Mouse (Mus musculus) G1E (cell line): ENCODE measurements around the gene Il17rc. TPM values are rescaled to one million over a fixed set of nuclear protein-coding genes. Genes with fewer than 3 reads are reported as not detected.
A peak's percentile ranks its signal among the peaks of the same experiment; 100 is the strongest.

Experiments used
- ATAC-seq: 2 replicates; pipeline ENCODE4 v1.8.0; 2016; ENCODE audit warnings: mild to moderate bottlenecking; ENCODE audit not compliant: insufficient number of reproducible peaks, poor library complexity, low FRiP score, severe bottlenecking; ENCODE audit errors: extremely low read depth
- DNase-seq: peaks from one replicate; pipeline ENCODE4 v3.0.0; 2012; ENCODE audit warnings: low spot score
- H3K27me3 ChIP-seq: 2 replicates; pipeline ENCODE4 v1.6.1; 2012; ENCODE audit warnings: mild to moderate bottlenecking, low read length, inconsistent platforms; ENCODE audit not compliant: insufficient read depth
- H3K36me3 ChIP-seq: replicated peaks from 2 replicates; pipeline ENCODE3; 2012; ENCODE audit warnings: mild to moderate bottlenecking, inconsistent platforms
- H3K4me1 ChIP-seq: 2 replicates; pipeline ENCODE4 v1.6.1; 2012; ENCODE audit warnings: low read depth, low read length, inconsistent platforms, mixed read lengths; ENCODE audit not compliant: insufficient read depth
- H3K4me3 ChIP-seq: 2 replicates; pipeline ENCODE4 v1.5.1; 2012; ENCODE audit warnings: low read depth, mild to moderate bottlenecking, inconsistent platforms, low read length, moderate library complexity, mixed read lengths
- H3K9me3 ChIP-seq: replicated peaks from 2 replicates; pipeline ENCODE4 v1.6.1; 2012; ENCODE audit warnings: inconsistent platforms
- CTCF ChIP-seq: IDR thresholded peaks from 2 replicates; pipeline ENCODE4 v1.5.1; 2012; ENCODE audit warnings: low read depth, low read length, inconsistent platforms, mixed read lengths
- GATA1 ChIP-seq: IDR thresholded peaks from 2 replicates; pipeline ENCODE4 v1.6.1; 2012; ENCODE audit warnings: borderline replicate concordance, low read length, inconsistent platforms, mixed read lengths
- GATA2 ChIP-seq: IDR thresholded peaks from 2 replicates; pipeline ENCODE4 v1.6.1; 2012; ENCODE audit warnings: low read depth, low read length, inconsistent platforms, borderline replicate concordance
- POLR2AphosphoS5 ChIP-seq: IDR thresholded peaks from 2 replicates; pipeline ENCODE4 v1.6.1; 2012; ENCODE audit warnings: low read depth, low read length, inconsistent platforms; ENCODE audit not compliant: insufficient replicate concordance
- TAL1 ChIP-seq: conservative IDR thresholded peaks from 2 replicates; pipeline ENCODE4 v1.6.1; 2012; ENCODE audit warnings: low read depth, low read length, inconsistent platforms, mixed read lengths
- polyA plus RNA-seq: library from polyadenylated mRNA; stranded (reverse); fragments of >175 nt; gene quantifications from 2 replicates; pipeline ENCODE4 v1.2.3, GENCODE M21; 2012
- total RNA-seq, 2 experiments: library from RNA; stranded (forward) in 1 of 2; stranded (reverse) in 1 of 2; fragments of 200-1000 nt in 1 of 2; fragments of >200 nt in 1 of 2; fragmentation: Nextera tagmentation in 1 of 2; gene quantifications; 2 replicates each; pipeline ENCODE4 v1.2.3; 2014 to 2017

Il17rc gene
- total RNA-seq (2014; fragmentation: Nextera tagmentation) (not detected in 2 replicates), total RNA-seq (2017) (not detected in 2 replicates), polyA plus RNA-seq (0.07 and 0.17 TPM in 2 replicates)

- TF ChIP-seq CTCF (no peak), TAL1 (no peak), GATA2 (no peak), GATA1 (no peak), POLR2AphosphoS5 (no peak)
- Histone ChIP-seq H3K4me1 (peaks cover 31% of the 10 kb centered on the region), H3K36me3 (no peaks in the 10 kb centered on the region), H3K9me3 (peaks cover 4% of the 10 kb centered on the region; the same call in 1 of the 2 replicates), H3K4me3 (no peak within 1 kb of the TSS), H3K27me3 (peaks cover 70% of the 10 kb centered on the region)
- no peak for ATAC-seq
- no peak for DNase-seq
Observed at GRCm38 (mm10) chr6:113471297-113471936, at the start of gene Il17rc. Gene Il17rc, plus strand, starts transcription at chr6:113471427.

- Histone ChIP-seq H3K36me3 (no peaks in the 10 kb centered on the region), H3K4me3 (no peak overlapping the region), H3K4me1 (peaks cover 27% of the 10 kb centered on the region), H3K27me3 (peaks cover 12% of the 10 kb centered on the region), H3K9me3 (peaks cover 5% of the 10 kb centered on the region)
- TF ChIP-seq TAL1: no peak
- TF ChIP-seq GATA2: no peak
- no peak for TF ChIP-seq POLR2AphosphoS5
- no peak for TF ChIP-seq GATA1
- no peak for TF ChIP-seq CTCF
- DNase-seq (no peak), ATAC-seq (no peak)
Observed at GRCm38 (mm10) chr6:113423000-113423399, 48.2 kb upstream of the Il17rc start.

DNA sequence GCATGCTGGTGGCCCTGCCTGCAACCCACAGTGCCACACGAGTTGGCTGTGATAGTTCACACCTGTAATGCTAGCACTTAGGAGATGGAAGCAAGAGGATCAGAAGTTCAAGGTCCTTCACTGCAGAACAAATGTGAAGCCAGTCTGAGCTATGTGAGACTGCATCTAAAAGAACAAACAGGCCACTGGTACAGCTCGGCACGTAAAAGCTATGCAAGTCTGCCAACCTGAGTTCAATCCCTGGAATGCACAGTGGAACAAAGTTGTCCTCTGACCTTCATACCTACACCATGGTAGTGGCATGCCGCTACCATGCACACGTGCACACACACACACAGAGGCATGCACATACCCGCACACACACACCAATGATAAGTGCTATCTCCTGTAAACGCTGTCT lies 47.0 kb upstream of the Il17rc start:
- H3K27me3 ChIP-seq: peaks cover 21% of the 10 kb centered on the region
- ATAC-seq (no peak), DNase-seq (no peak)
- no peaks in the 10 kb centered on the region for H3K36me3 ChIP-seq
- no peak for TF ChIP-seq GATA1
- H3K4me3 ChIP-seq: no peak overlapping the region
- H3K4me1 ChIP-seq: peaks cover 16% of the 10 kb centered on the region
- peaks cover 5% of the 10 kb centered on the region for H3K9me3 ChIP-seq

- DNase-seq (no peak), ATAC-seq (no peak)
- H3K36me3 ChIP-seq: no peaks in the 10 kb centered on the region
- H3K27me3 ChIP-seq: peaks cover 25% of the 10 kb centered on the region
- TF ChIP-seq CTCF (no peak), GATA1 (no peak), TAL1 (no peak), GATA2 (no peak), POLR2AphosphoS5 (no peak)
- H3K4me3 ChIP-seq: no peak overlapping the region
- H3K4me1 ChIP-seq: peaks cover 7% of the 10 kb centered on the region; the same call in 1 of the 2 replicates
- peaks cover 5% of the 10 kb centered on the region for H3K9me3 ChIP-seq
Observed at GRCm38 (mm10) chr6:113426696-113427095, 44.5 kb upstream of the Il17rc start.

- TF ChIP-seq CTCF (peak; percentile 77), TAL1 (no peak)
- H3K4me3 ChIP-seq: no peak overlapping the region
- peaks cover 7% of the 10 kb centered on the region; the same call in 1 of the 2 replicates for H3K4me1 ChIP-seq
- H3K9me3 ChIP-seq: peaks cover 5% of the 10 kb centered on the region
- DNase-seq (no peak), ATAC-seq (no peak)
- peaks cover 29% of the 10 kb centered on the region for H3K27me3 ChIP-seq
- H3K36me3 ChIP-seq: no peaks in the 10 kb centered on the region
Observed at GRCm38 (mm10) chr6:113427397-113427796, 43.8 kb upstream of the Il17rc start.

DNA sequence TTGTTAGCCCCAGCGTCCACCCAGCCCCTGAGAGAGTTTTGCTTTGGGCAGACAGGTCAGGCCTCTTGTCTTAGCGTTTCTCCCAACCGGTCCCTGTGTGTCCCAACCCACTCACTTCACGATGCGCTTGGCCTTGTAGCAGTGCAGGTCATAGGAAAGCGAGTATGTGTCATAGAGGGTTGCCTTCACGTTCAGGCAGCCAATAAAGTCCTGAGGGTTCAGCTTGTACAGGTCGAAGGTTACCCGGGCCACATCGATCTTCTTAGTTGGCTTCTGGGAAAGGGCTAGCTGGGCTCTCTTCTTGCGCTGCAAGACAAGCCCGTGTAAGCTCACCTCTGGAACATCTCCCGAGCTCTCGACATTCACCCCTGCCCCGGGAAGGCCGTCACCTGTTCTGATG lies 43.2 kb upstream of the Il17rc start:
- TF ChIP-seq GATA1: no peak
- no peak for TF ChIP-seq TAL1
- TF ChIP-seq GATA2: no peak
- Histone ChIP-seq H3K36me3 (no peaks in the 10 kb centered on the region), H3K4me3 (no peak overlapping the region), H3K9me3 (peaks cover 5% of the 10 kb centered on the region), H3K4me1 (peaks cover 7% of the 10 kb centered on the region; the same call in 1 of the 2 replicates), H3K27me3 (peaks cover 34% of the 10 kb centered on the region)
- ATAC-seq: no peak
- no peak for DNase-seq

- no peak for ATAC-seq
- no peak for TF ChIP-seq GATA1
- TF ChIP-seq CTCF: no peak
- no peak for TF ChIP-seq POLR2AphosphoS5
- no peak for TF ChIP-seq TAL1
- no peak for TF ChIP-seq GATA2
- no peaks in the 10 kb centered on the region for H3K36me3 ChIP-seq
- peaks cover 7% of the 10 kb centered on the region; the same call in 1 of the 2 replicates for H3K4me1 ChIP-seq
- H3K4me3 ChIP-seq: no peak overlapping the region
- H3K27me3 ChIP-seq: peaks cover 43% of the 10 kb centered on the region
- no peak for DNase-seq
- H3K9me3 ChIP-seq: peaks cover 5% of the 10 kb centered on the region
Observed at GRCm38 (mm10) chr6:113429965-113430364, 41.3 kb upstream of the Il17rc start.
